Mouse (Mus musculus) thymus, adult 2 months (tissue): ENCODE results near the gene Sec14l1. TPM values are rescaled to one million over a fixed set of nuclear protein-coding genes. Genes with fewer than 3 reads are reported as not detected.

Experiments used
- DNase-seq: peaks from one replicate; pipeline ENCODE4 v3.0.0; 2021
- H3K27ac ChIP-seq: fragments of 200-500 bp; 2 replicates; pipeline ENCODE4 v1.5.1; 2012; ENCODE audit warnings: low read length, control low read depth; ENCODE audit not compliant: control insufficient read depth, insufficient read depth
- H3K27me3 ChIP-seq: fragments of 200-500 bp; 2 replicates; pipeline ENCODE4 v1.6.1; 2012; ENCODE audit warnings: mild to moderate bottlenecking, low read length, moderate library complexity, mixed read lengths; ENCODE audit not compliant: control insufficient read depth, insufficient read depth
- H3K36me3 ChIP-seq: fragments of 200-500 bp; 2 replicates; pipeline ENCODE4 v1.6.1; 2012; ENCODE audit warnings: mild to moderate bottlenecking, low read length, moderate library complexity; ENCODE audit not compliant: control insufficient read depth, insufficient read depth
- H3K4me1 ChIP-seq: fragments of 200-500 bp; replicated peaks from 2 replicates; pipeline ENCODE4 v1.6.1; 2012; ENCODE audit warnings: low read length; ENCODE audit not compliant: control insufficient read depth, insufficient read depth
- H3K4me3 ChIP-seq: fragments of 200-500 bp; 2 replicates; pipeline ENCODE4 v1.5.1; 2012; ENCODE audit warnings: mild to moderate bottlenecking, low read length, control low read depth, moderate library complexity; ENCODE audit not compliant: control insufficient read depth, insufficient read depth
- CTCF ChIP-seq: fragments of 200-500 bp; IDR thresholded peaks from 2 replicates; pipeline ENCODE4 v1.5.1; 2012; ENCODE audit warnings: mild to moderate bottlenecking, control low read depth, low read length, moderate library complexity, borderline replicate concordance; ENCODE audit not compliant: control insufficient read depth, poor library complexity, insufficient read depth; ENCODE audit errors: extremely low read depth
- POLR2A ChIP-seq: fragments of 200-500 bp; IDR thresholded peaks from 2 replicates; pipeline ENCODE4 v1.6.1; 2012; ENCODE audit warnings: mild to moderate bottlenecking, low read length, control low read depth, moderate library complexity; ENCODE audit not compliant: control insufficient read depth, poor library complexity, insufficient read depth; ENCODE audit errors: extremely low read depth
- WGBS: fragments of 180-500 bp; shearing (Covaris S2); methylation state at CpG from one replicate; pipeline ENCODE4 v1.1.7; 2018; 5-methylcytosine and 5-hydroxymethylcytosine counted together
- polyA plus RNA-seq: library from polyadenylated mRNA; depleted of rRNA; stranded (reverse); fragments of >200 nt; gene quantifications from 2 replicates; pipeline ENCODE4 v1.2.3, GENCODE M21; 2012

The Sec14l1 gene
- polyA plus RNA-seq, 1 experiment: 84.8 TPM

DNA sequence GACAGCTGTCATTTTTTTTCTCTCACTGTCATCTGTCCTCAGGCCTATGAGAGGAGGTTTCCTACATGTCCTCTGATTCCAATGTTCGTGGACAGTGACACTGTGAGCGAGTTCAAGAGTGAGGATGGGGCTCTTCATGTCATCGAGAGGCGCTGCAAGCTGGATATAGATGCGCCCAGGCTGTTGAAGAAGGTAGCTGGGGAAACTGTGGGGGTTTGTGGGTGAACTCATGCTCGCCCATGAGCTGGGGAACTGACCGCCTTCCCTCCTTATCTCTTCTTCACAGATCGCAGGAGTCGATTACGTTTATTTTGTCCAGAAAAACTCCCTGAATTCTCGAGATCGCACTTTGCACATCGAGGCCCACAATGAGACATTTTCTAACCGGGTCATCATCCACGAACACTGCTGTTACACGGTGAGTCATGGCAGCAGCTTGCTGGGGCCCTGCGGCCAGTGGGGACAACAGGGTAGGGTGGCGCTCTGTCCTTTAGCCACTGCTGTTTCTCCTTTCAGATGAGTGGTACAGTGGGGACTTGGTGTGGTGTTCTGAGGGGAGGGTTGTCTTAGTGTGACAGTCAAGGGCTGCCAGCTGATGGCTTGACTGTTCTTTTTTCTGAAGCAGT, 26.5 kb downstream of the Sec14l1 start:
- H3K36me3 ChIP-seq: peaks cover 33% of the 10 kb centered on the region
- 97% methylated on average over 18 of the region's 18 CpGs for WGBS
- no peak for TF ChIP-seq POLR2A
- no peak for TF ChIP-seq CTCF

GRCm38 (mm10) chr11:117142507-117142906, 27.5 kb downstream of the Sec14l1 start:
- Histone ChIP-seq H3K27me3 (no peaks in the 10 kb centered on the region), H3K4me3 (no peak overlapping the region), H3K27ac (no peak overlapping the region), H3K36me3 (peaks cover 39% of the 10 kb centered on the region), H3K4me1 (no peaks in the 10 kb centered on the region)
- no peak for DNase-seq
- TF ChIP-seq CTCF: no peak
- no peak for TF ChIP-seq POLR2A
- 89% methylated on average over 4 of the region's 4 CpGs for WGBS

More for the DNA sequence above, 26.5 kb downstream of the Sec14l1 start:
- Histone ChIP-seq H3K27me3 (no peaks in the 10 kb centered on the region), H3K27ac (no peak overlapping the region), H3K4me1 (no peaks in the 10 kb centered on the region), H3K4me3 (no peak overlapping the region)
- no peak for DNase-seq

DNA sequence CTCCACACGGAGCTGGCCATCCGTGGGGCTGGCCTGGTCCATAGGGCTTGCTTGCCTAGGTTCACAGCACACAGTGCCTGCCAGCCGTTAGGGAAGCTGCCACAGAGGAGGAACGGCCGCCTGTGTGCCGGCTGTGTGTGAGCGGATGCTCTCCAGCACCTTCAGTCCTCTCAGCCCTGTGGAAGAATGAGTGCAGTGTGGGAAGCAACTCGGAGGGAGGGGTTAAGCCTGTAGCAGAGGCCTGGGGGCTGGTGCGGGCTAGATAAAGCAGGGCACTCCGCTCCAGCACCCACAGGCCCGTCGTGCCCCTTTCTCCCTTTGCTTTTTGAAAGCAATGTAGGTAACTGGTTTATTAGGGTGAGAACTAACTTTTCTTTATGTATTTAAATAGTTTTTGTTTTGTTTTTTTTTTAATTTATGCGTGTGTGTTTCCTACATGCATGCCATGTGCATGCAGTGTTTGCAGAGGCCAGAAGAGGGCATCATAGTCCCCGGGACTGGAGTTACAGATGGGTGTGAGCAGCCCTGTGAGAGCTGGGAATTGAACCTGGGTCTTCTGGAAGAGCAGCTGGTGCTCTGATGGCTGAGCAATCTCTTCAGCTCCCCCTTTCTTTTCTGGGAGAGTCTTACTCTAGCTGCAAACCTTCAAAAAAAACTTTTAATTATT, 30.6 kb downstream of the Sec14l1 start:
- 96% methylated on average over 14 of the region's 14 CpGs for WGBS
- Histone ChIP-seq H3K4me1 (no peaks in the 10 kb centered on the region), H3K27me3 (no peaks in the 10 kb centered on the region), H3K36me3 (peaks cover 67% of the 10 kb centered on the region), H3K27ac (no peak overlapping the region), H3K4me3 (no peak overlapping the region)
- peak; percentile 21 for DNase-seq
- TF ChIP-seq POLR2A (no peak), CTCF (0 out of 2 replicates have a peak, but pooled peaks have one; percentile 16)

- H3K27me3 ChIP-seq: no peaks in the 10 kb centered on the region
- no peak overlapping the region for H3K4me3 ChIP-seq
- no peak overlapping the region for H3K27ac ChIP-seq
- no peaks in the 10 kb centered on the region for H3K4me1 ChIP-seq
- TF ChIP-seq POLR2A: no peak
- TF ChIP-seq CTCF: no peak
- no peak for DNase-seq
- WGBS: 97% methylated on average over 6 of the region's 6 CpGs
- H3K36me3 ChIP-seq: peaks cover 73% of the 10 kb centered on the region
Measured at GRCm38 (mm10) chr11:117146118-117146506, 31.1 kb downstream of the Sec14l1 start.

DNA sequence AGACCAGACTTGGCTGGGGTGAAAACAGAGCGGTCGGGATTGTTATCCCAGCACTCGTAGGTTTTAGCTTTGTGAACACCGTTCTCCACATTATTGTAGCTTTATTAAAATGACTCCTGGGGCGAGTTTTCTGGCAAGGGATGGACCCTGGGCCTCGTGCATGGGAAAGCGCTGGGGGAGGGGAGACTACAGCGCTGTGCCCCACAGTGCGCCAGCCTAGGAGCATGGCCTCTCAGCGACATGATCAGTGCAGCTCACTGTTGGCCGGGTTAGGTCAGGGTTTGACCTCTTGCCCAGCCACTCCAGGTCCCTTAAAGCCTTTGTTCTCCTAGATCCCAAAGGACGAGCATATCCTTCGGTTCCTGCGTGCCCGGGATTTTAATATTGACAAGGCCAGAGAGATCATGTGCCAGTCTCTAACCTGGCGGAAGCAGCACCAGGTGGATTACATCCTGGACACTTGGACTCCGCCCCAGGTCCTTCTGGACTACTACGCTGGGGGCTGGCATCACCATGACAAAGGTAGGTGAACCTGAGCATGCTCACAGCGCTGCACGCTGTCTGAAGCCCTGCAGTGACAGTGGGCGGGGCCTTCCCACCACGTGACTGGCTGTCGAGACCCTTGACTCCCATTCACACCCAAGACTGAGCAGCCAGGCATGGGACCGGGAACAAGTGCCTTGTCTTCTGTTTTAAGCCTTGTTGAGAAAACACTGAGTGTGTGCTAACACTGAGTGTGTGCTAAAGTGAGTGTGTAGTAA, 32.0 kb downstream of the Sec14l1 start:
- DNase-seq: no peak
- Histone ChIP-seq H3K27ac (no peak overlapping the region), H3K4me1 (no peaks in the 10 kb centered on the region), H3K27me3 (no peaks in the 10 kb centered on the region), H3K36me3 (peaks cover 73% of the 10 kb centered on the region), H3K4me3 (no peak overlapping the region)
- TF ChIP-seq CTCF: no peak
- no peak for TF ChIP-seq POLR2A
- 97% methylated on average over 24 of the region's 24 CpGs for WGBS

GRCm38 (mm10) chr11:117148893-117149685, 34.1 kb downstream of the Sec14l1 start:
- TF ChIP-seq CTCF (no peak), POLR2A (no peak)
- no peak overlapping the region for H3K27ac ChIP-seq
- H3K36me3 ChIP-seq: peaks cover 68% of the 10 kb centered on the region
- H3K27me3 ChIP-seq: no peaks in the 10 kb centered on the region
- 94% methylated on average over 18 of the region's 18 CpGs for WGBS
- DNase-seq: no peak
- H3K4me1 ChIP-seq: no peaks in the 10 kb centered on the region
- no peak overlapping the region for H3K4me3 ChIP-seq
